Mouse (Mus musculus): ENCODE measurements at regions not wholly inside any gene's neighbourhood (a gene's known extent, or its start where the extent isn't known, plus 50 kb on each side); places are given as distances from the start of the nearest gene placed in this dataset.

DNA sequence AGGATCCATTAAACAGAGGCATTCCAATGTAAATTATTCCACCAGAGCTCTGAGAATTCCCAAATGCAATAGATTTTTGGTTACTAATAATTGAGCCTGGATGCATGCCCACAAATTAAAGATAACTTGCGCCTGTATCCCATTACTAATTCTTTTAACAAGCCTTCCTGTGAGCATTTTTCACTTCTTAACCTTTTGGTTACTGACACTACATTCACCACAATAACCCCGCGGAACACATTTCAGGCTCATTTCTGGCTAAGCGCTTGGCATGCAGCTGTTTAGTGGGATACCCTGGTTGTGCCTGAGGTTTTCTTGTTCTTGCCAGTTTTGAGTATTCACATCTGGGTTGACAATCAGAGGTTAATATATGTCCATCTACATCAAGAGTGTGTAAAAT, 429.1 kb downstream of the Adgrl2 start:
- no peak for TF ChIP-seq CTCF (IDR thresholded peaks at IDR 0.05; ENCODE audit: control insufficient read depth, insufficient read depth, insufficient replicate concordance, low read depth, low read length)
- no peak for TF ChIP-seq POLR2A (IDR thresholded peaks at IDR 0.05; ENCODE audit: control insufficient read depth, low read depth, low read length)

Data from testis, adult 2 months (tissue).